Mouse (Mus musculus) midbrain, embryonic 11.5 days (tissue): Measurements from ENCODE around the gene Trafd1. TPM values are rescaled to one million over a fixed set of nuclear protein-coding genes. Genes with fewer than 3 reads are reported as not detected.
A peak's percentile ranks its signal among the peaks of the same experiment; 100 is the strongest.

Source experiments
- ATAC-seq: fragments of 200-750 bp; cut with Nextera tagmentation; 2 replicates; pipeline ENCODE4 v1.8.0; 2017; ENCODE audit warnings: moderate TSS enrichment, moderate library complexity; ENCODE audit not compliant: low FRiP score
- DNase-seq: peaks from one replicate; pipeline ENCODE4 v3.0.0; 2015; ENCODE audit warnings: low spot score; ENCODE audit errors: missing footprints
- H3K27ac ChIP-seq: fragments of 300-500 bp; sonication (generic); 2 replicates; pipeline ENCODE4 v1.5.1; 2014; ENCODE audit warnings: low read depth, low read length
- H3K27me3 ChIP-seq: fragments of 300-500 bp; sonication (generic); 2 replicates; pipeline ENCODE4 v1.6.1; 2014; ENCODE audit warnings: mild to moderate bottlenecking, low read length, moderate library complexity, mixed read lengths; ENCODE audit not compliant: control insufficient read depth, insufficient read depth
- H3K36me3 ChIP-seq: fragments of 300-500 bp; sonication (generic); 2 replicates; pipeline ENCODE4 v1.6.1; 2014; ENCODE audit warnings: mild to moderate bottlenecking, low read length, moderate library complexity, mixed read lengths; ENCODE audit not compliant: control insufficient read depth, insufficient read depth
- H3K4me1 ChIP-seq: fragments of 300-500 bp; sonication (generic); 2 replicates; pipeline ENCODE4 v1.6.1; 2014; ENCODE audit warnings: low read length; ENCODE audit not compliant: control insufficient read depth, insufficient read depth
- H3K4me2 ChIP-seq: fragments of 300-500 bp; sonication (generic); 2 replicates; pipeline ENCODE4 v1.6.1; 2014; ENCODE audit warnings: mild to moderate bottlenecking, moderate library complexity
- H3K4me3 ChIP-seq: fragments of 300-500 bp; sonication (generic); 2 replicates; pipeline ENCODE4 v1.5.1; 2014; ENCODE audit warnings: low read depth, low read length
- H3K9ac ChIP-seq: fragments of 300-500 bp; sonication (generic); 2 replicates; pipeline ENCODE4 v1.6.1; 2014; ENCODE audit warnings: low read length
- H3K9me3 ChIP-seq: fragments of 300-500 bp; sonication (generic); 2 replicates; pipeline ENCODE4 v1.6.1; 2016; ENCODE audit warnings: low read length; ENCODE audit not compliant: control insufficient read depth
- WGBS: fragments of 180-500 bp; shearing (Covaris S2); extraction: QIAGEN DNeasy Blood & Tissue Kit; methylation state at CpG from one replicate; pipeline ENCODE4 v1.1.7; 2014; 5-methylcytosine and 5-hydroxymethylcytosine counted together
- polyA plus RNA-seq: library from polyadenylated mRNA; unstranded; fragments of >200 nt; fragmentation: Nextera tagmentation; extraction: Ambion mirVana; gene quantifications from 2 replicates; pipeline ENCODE4 v1.2.1, GENCODE M21; 2014

Trafd1 gene
- polyA plus RNA-seq, 1 experiment from 2014 or later = 87.5 TPM

DNA sequence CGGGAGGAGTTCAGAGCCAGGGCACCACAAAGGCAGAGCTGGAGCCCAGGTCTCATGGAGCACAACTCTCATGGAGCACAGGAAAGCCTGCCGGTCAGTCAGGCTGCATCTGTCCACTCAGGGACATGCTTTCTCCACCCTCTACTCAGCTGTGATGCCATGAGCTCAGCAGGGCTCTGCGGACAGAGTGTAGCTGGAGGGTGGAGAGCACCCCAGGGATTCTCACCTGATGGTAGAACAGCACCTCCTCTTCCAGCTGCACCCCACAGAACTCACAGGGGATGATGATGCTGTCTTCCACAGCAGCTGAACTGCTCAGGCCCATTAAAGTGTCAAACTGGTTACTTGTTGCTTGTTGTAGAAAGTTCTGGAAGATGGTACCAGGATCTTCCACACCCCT is 10.6 kb downstream of the Trafd1 start:
- H3K9ac ChIP-seq = no peak overlapping the region
- WGBS = 95% methylated on average over 3 of the region's 3 CpGs
- no peak overlapping the region for H3K4me2 ChIP-seq
- H3K9me3 ChIP-seq = no peaks in the 10 kb centered on the region
- H3K27me3 ChIP-seq = no peaks in the 10 kb centered on the region
- ATAC-seq (no peak), DNase-seq (peak; percentile 64)
- peaks cover 21% of the 10 kb centered on the region for H3K36me3 ChIP-seq
- no peak overlapping the region for H3K4me3 ChIP-seq
- no peak overlapping the region for H3K27ac ChIP-seq
- no peaks in the 10 kb centered on the region for H3K4me1 ChIP-seq

DNA sequence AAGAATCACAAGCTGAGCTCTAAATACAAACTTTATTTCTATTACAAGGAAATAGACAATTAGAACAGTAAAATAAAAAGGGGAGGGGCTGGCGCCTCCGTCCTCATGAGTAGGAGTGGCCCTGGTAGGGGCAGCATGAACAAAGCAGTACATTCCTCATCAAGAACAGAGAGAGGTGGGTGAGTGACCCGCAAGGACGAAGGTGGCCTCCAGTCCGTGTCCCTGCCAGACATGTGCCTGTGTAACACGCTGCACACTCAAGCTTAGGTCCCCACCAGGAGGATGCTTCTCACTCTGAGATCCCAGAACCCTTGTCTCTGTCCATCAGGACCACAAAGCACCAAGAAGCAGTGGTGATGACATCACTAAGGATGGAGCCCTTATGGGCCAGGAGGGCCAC is 13.7 kb downstream of the Trafd1 start:
- H3K27ac ChIP-seq = no peak overlapping the region
- no peak overlapping the region for H3K9ac ChIP-seq
- no peaks in the 10 kb centered on the region for H3K9me3 ChIP-seq
- no peak for ATAC-seq
- H3K27me3 ChIP-seq = no peaks in the 10 kb centered on the region
- H3K36me3 ChIP-seq = peaks cover 17% of the 10 kb centered on the region
- 86% methylated on average over 6 of the region's 6 CpGs for WGBS
- H3K4me3 ChIP-seq = no peak overlapping the region
- no peaks in the 10 kb centered on the region for H3K4me1 ChIP-seq
- no peak overlapping the region for H3K4me2 ChIP-seq
- DNase-seq = peak; percentile 77

DNA sequence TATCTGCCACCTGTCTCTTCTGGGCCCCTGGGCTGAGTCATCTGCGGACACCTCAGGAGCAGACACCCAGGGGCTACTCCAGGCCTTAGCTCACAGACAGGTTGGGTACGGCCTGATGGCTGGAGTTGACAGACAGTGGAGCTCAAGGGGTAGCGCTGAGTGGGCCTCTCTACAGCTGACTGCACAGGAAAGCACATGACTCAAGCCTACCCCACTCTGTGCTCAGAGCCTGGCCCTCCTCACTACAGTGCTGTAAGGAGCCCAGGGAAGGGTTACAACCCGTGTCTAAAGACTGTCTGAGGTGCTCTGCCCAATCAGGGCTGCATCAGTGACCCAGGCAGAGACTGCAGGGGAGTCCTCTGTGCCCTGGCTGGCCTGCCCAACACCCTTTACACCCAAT is 18.2 kb downstream of the Trafd1 start:
- DNase-seq (peak; percentile 44), ATAC-seq (no peak)
- Histone ChIP-seq H3K4me3 (no peak overlapping the region), H3K27ac (no peak overlapping the region), H3K36me3 (peaks cover 18% of the 10 kb centered on the region), H3K4me2 (no peak overlapping the region), H3K4me1 (no peaks in the 10 kb centered on the region), H3K27me3 (no peaks in the 10 kb centered on the region), H3K9me3 (no peaks in the 10 kb centered on the region), H3K9ac (no peak overlapping the region)
- 85% methylated on average over 4 of the region's 4 CpGs for WGBS

DNA sequence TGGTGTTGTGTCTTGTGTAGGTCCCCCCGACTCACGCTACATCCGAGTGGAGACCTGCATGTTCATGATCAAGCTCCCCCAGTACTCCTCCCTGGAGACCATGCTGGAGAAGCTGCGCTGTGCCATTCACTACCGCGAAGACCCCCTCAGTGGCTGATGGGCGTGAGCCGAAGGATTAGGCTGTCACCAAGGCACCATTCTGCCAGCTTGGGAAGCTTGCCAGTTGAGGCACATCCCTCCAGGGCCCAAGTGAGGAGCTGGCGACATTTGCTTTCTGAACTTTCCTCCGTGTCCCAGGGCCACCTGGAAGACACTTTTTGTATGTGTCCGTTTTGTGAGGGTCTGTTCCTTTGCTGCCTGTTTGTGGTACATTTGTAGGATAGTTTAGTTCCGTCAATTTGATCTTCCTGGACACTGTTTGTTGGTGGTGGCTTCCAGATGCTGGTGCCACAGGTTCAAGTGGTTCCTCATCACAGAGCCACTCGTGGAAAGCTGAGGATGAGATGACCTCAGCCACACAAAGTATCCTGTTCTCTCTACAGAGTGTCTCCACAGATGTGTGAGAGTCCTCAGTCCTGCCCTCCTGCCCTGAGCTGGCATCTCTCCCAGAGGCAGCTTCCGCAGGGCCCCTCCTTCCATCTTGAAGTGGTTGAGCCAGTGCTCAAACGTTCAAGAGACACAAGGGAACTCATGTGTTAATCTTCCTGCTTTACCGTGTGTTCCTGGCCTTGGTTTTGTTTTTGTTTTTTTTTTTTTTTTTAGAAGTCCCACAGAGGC is 18.8 kb downstream of the Trafd1 start:
- Histone ChIP-seq H3K4me1 (no peaks in the 10 kb centered on the region), H3K36me3 (peaks cover 18% of the 10 kb centered on the region), H3K4me3 (no peak overlapping the region), H3K27ac (no peak overlapping the region), H3K9ac (no peak overlapping the region), H3K27me3 (no peaks in the 10 kb centered on the region), H3K4me2 (no peak overlapping the region), H3K9me3 (no peaks in the 10 kb centered on the region)
- ATAC-seq = no peak
- peak; percentile 62 for DNase-seq
- 89% methylated on average over 16 of the region's 16 CpGs for WGBS

DNA sequence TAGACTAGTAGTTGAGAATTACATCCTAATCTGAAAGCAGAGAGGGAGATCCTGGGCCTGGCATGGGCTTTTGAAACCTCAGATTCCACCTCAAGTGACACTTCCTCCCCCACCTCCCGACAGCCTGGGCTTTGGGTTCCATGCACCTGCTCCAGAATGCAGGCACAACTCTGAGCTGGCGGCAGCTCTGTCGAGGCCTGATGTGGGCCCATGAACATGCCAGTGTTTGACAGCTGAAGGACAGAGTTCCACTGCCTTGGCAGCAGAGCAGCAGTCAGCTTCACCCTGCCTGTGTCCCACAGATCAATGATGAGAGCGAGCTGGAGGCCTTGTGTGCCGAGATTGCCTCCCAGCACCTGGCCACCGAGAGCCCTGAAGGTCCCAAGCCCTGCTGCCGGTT is 22.0 kb downstream of the Trafd1 start:
- H3K36me3 ChIP-seq = peaks cover 30% of the 10 kb centered on the region

DNA sequence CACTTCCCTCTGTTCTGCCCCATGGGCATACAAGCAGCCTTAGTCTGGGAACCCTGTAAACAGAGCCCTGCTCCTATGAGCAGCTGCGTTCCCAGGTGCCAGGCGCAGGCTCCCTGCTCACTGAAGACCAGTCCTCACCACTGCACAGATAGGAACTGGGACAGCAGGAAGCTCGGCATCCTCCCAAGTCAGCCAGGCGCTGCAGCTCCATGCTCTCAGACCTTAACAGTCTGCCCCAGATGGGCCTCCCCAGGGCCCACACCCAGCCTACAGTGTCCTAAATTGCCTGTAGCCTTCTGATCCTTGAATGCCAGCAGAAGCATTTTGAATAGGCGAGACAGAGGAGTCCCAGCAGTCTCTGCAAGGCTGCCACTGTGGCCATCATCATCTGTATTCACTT is 23.7 kb downstream of the Trafd1 start:
- ATAC-seq (no peak), DNase-seq (no peak)
- Histone ChIP-seq H3K36me3 (peaks cover 39% of the 10 kb centered on the region), H3K9ac (no peak overlapping the region), H3K27me3 (no peaks in the 10 kb centered on the region), H3K4me2 (no peak overlapping the region), H3K27ac (no peak overlapping the region), H3K4me3 (no peak overlapping the region), H3K4me1 (no peaks in the 10 kb centered on the region), H3K9me3 (no peaks in the 10 kb centered on the region)
- WGBS = 89% methylated on average over 5 of the region's 5 CpGs

More for the DNA sequence above, 22.0 kb downstream of the Trafd1 start:
- DNase-seq (no peak), ATAC-seq (no peak)
- no peaks in the 10 kb centered on the region for H3K4me1 ChIP-seq
- no peak overlapping the region for H3K4me3 ChIP-seq
- no peak overlapping the region for H3K9ac ChIP-seq
- no peaks in the 10 kb centered on the region for H3K27me3 ChIP-seq
- 91% methylated on average over 7 of the region's 7 CpGs for WGBS
- no peaks in the 10 kb centered on the region for H3K9me3 ChIP-seq
- H3K4me2 ChIP-seq = no peak overlapping the region
- H3K27ac ChIP-seq = no peak overlapping the region

DNA sequence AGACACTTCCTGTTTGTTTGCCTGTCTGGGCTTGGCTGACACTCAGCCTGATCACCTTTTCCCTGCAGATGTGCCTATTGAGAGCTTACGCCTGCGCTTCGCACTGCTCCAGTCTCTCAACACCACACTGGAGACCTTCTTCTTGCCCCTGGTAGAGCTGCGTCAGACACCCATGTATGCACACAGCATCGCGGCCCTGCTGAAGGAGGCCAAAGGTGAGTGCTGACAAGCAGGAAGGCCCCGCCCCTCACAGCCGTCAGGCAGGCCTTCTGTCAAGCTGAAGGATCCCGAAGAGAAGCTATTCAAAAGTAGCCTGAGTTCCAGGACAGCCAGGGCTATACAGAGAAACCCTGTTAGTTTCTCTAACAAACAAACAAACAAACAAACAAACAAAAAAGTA is 26.2 kb downstream of the Trafd1 start:
- DNase-seq (no peak), ATAC-seq (no peak)
- Histone ChIP-seq H3K36me3 (peaks cover 38% of the 10 kb centered on the region), H3K4me2 (no peak overlapping the region), H3K4me1 (no peaks in the 10 kb centered on the region), H3K27ac (no peak overlapping the region), H3K9ac (no peak overlapping the region), H3K27me3 (no peaks in the 10 kb centered on the region), H3K4me3 (no peak overlapping the region), H3K9me3 (no peaks in the 10 kb centered on the region)
- 83% methylated on average over 9 of the region's 9 CpGs for WGBS

DNA sequence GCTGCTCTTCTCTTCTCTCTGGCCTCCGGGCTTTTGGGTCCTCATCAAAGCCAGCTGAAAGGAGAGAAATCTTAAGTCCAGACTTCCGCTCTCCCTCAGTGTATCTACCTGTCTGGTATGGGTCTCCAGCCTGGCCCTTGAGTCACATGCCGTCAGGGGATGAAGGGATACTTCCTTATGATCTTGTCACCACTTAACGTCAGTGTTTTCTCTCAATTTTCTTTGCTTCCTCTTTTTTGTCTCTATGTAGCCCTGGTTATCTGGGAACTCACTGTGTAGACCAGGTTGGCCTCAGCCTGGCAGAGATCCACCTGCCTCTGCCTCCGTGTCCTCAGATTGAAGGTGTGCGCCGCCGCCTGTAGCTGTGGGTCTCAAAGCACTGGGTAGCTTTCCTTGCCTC is 41.4 kb downstream of the Trafd1 start:
- Histone ChIP-seq H3K36me3 (peaks cover 29% of the 10 kb centered on the region), H3K4me2 (no peak overlapping the region), H3K27me3 (no peaks in the 10 kb centered on the region), H3K4me3 (no peak overlapping the region), H3K9me3 (no peaks in the 10 kb centered on the region), H3K9ac (no peak overlapping the region), H3K4me1 (no peaks in the 10 kb centered on the region), H3K27ac (no peak overlapping the region)
- DNase-seq (no peak), ATAC-seq (no peak)
- WGBS = 94% methylated on average over 8 of the region's 8 CpGs

DNA sequence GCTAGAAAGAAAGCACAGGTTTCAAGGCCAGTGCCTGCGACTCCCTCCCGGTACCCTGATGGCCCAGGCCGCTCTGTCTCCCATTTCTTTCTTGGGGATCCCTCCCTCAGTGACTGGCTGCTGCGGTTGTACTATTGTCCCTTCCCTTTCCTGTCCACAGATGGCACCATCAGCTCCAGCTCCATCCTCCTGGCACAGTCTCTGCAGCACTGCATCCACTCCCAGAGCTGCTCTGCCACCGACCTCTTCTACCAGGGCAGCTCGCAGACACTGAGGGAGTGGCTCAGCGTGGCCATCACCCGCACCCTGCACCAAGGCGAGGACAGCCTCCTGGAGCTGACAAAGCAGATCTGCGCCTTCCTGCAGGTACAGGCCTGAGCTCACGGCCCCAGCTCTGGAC is 42.9 kb downstream of the Trafd1 start:
- 91% methylated on average over 11 of the region's 11 CpGs for WGBS
- H3K4me1 ChIP-seq = no peaks in the 10 kb centered on the region
- H3K27me3 ChIP-seq = no peaks in the 10 kb centered on the region
- DNase-seq = no peak
- no peak overlapping the region for H3K9ac ChIP-seq
- H3K36me3 ChIP-seq = peaks cover 29% of the 10 kb centered on the region
- H3K9me3 ChIP-seq = no peaks in the 10 kb centered on the region
- H3K4me2 ChIP-seq = no peak overlapping the region
- H3K27ac ChIP-seq = no peak overlapping the region
- H3K4me3 ChIP-seq = no peak overlapping the region
- no peak for ATAC-seq
